Mouse (Mus musculus) liver, embryonic 11.5 days (tissue): ENCODE measurements at regions not wholly inside any gene's neighbourhood (a gene's known extent, or its start where the extent isn't known, plus 50 kb on each side); places are given as distances from the start of the nearest gene placed in this dataset.

Source experiments
- ATAC-seq: fragments of 200-750 bp; cut with Nextera tagmentation; replicated peaks from 2 replicates; pipeline ENCODE4 v1.8.0; 2017; ENCODE audit warnings: moderate number of reproducible peaks, mild to moderate bottlenecking, moderate TSS enrichment, moderate library complexity; ENCODE audit not compliant: low FRiP score
- DNase-seq: peaks from one replicate; pipeline ENCODE4 v3.0.0-alpha.2; 2017; ENCODE audit warnings: low spot score
- H3K27ac ChIP-seq: fragments of 300-500 bp; sonication (generic); 2 replicates; pipeline ENCODE4 v1.5.1; 2014; ENCODE audit warnings: mild to moderate bottlenecking, low read depth, low read length, control low read depth
- H3K27me3 ChIP-seq: fragments of 300-500 bp; sonication (generic); replicated peaks from 2 replicates; pipeline ENCODE4 v1.6.1; 2014; ENCODE audit warnings: low read length, mixed read lengths; ENCODE audit not compliant: control insufficient read depth, insufficient read depth
- H3K36me3 ChIP-seq: fragments of 300-500 bp; sonication (generic); 2 replicates; pipeline ENCODE4 v1.6.1; 2014; ENCODE audit warnings: mild to moderate bottlenecking, low read length, moderate library complexity, mixed read lengths; ENCODE audit not compliant: control insufficient read depth, insufficient read depth
- H3K4me1 ChIP-seq: fragments of 300-500 bp; sonication (generic); replicated peaks from 2 replicates; pipeline ENCODE4 v1.6.1; 2014; ENCODE audit warnings: low read length, mixed read lengths; ENCODE audit not compliant: control insufficient read depth, insufficient read depth
- H3K4me2 ChIP-seq: fragments of 300-500 bp; sonication (generic); 2 replicates; pipeline ENCODE4 v1.6.1; 2014; ENCODE audit warnings: mild to moderate bottlenecking, control low read depth, moderate library complexity
- H3K4me3 ChIP-seq: fragments of 300-500 bp; sonication (generic); 2 replicates; pipeline ENCODE4 v1.5.1; 2014; ENCODE audit warnings: low read depth, low read length, control low read depth
- H3K9ac ChIP-seq: fragments of 300-500 bp; sonication (generic); 2 replicates; pipeline ENCODE4 v1.6.1; 2014; ENCODE audit warnings: low read depth, low read length, control low read depth
- H3K9me3 ChIP-seq: fragments of 300-500 bp; sonication (generic); 2 replicates; pipeline ENCODE4 v1.6.1; 2016; ENCODE audit warnings: low read length, inconsistent platforms, mixed read lengths; ENCODE audit not compliant: control insufficient read depth
- WGBS: fragments of 180-500 bp; shearing (Covaris S2); extraction: QIAGEN DNeasy Blood & Tissue Kit; methylation state at CpG from one replicate; pipeline ENCODE4 v1.1.7; 2014; 5-methylcytosine and 5-hydroxymethylcytosine counted together

GRCm38 (mm10) chr11:21007222-21007621 is 83.9 kb upstream of the Peli1 start:
- WGBS = 89% methylated on average over 5 of the region's 5 CpGs
- no peak for DNase-seq

DNA sequence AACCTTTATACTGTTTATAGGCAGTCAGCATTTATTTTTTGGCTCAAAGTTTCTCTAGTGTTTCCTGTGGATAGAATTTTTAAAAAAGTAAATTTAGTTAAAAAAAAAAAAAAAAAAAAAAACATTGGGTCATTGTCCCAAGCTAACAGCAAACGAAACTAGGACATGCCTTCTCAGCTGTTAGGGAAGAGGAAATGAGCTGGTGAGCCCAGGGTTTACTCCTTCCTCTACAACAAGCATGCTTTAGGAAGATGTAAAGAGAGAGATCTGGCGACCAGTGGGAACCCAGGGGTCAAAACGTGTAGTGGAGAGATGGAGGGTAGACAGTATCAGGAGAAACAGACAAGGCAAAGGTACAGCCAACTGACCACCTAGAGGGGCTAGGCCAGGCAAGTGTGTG is 81.6 kb upstream of the Peli1 start:
- no peaks in the 10 kb centered on the region for H3K36me3 ChIP-seq
- H3K27ac ChIP-seq = no peak overlapping the region
- no peaks in the 10 kb centered on the region for H3K9me3 ChIP-seq
- H3K4me1 ChIP-seq = no peaks in the 10 kb centered on the region
- no peak overlapping the region for H3K4me2 ChIP-seq
- WGBS = 52% methylated on average over 3 of the region's 3 CpGs
- DNase-seq (no peak), ATAC-seq (no peak)
- no peaks in the 10 kb centered on the region for H3K27me3 ChIP-seq
- no peak overlapping the region for H3K4me3 ChIP-seq
- no peak overlapping the region for H3K9ac ChIP-seq

More at GRCm38 (mm10) chr11:21007222-21007621, 83.9 kb upstream of the Peli1 start:
- ATAC-seq = no peak
- no peak overlapping the region for H3K9ac ChIP-seq
- no peak overlapping the region for H3K4me3 ChIP-seq
- no peaks in the 10 kb centered on the region for H3K9me3 ChIP-seq
- H3K4me2 ChIP-seq = no peak overlapping the region
- H3K4me1 ChIP-seq = no peaks in the 10 kb centered on the region
- no peaks in the 10 kb centered on the region for H3K27me3 ChIP-seq
- H3K27ac ChIP-seq = no peak overlapping the region
- H3K36me3 ChIP-seq = no peaks in the 10 kb centered on the region

DNA sequence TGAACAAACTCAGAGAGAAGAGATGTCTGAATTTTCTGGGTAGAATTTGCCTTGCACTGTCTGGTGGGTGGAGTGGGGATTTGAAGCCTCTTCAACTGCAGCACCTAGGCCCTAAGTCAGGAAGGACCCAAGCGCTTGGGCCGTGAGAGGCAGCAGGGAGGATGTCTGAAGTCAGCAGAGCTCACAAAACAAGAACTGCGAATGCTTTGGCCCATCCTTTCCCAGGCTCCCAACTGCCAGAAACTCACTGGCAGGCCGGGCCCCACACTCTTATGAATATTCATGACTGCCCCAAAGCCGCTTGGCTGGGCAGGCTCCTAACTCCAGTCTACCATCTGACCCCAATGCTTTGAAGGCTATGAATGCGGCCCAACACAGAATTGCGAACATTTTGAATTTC is 80.2 kb upstream of the Peli1 start:
- WGBS = 62% methylated on average over 7 of the region's 7 CpGs
- no peak for ATAC-seq
- DNase-seq = peak; percentile 24
- no peaks in the 10 kb centered on the region for H3K27me3 ChIP-seq
- H3K4me1 ChIP-seq = no peaks in the 10 kb centered on the region
- no peak overlapping the region for H3K4me3 ChIP-seq
- H3K36me3 ChIP-seq = no peaks in the 10 kb centered on the region
- no peaks in the 10 kb centered on the region for H3K9me3 ChIP-seq
- H3K27ac ChIP-seq = no peak overlapping the region
- no peak overlapping the region for H3K4me2 ChIP-seq
- no peak overlapping the region for H3K9ac ChIP-seq

- H3K4me3 ChIP-seq = no peak overlapping the region
- H3K36me3 ChIP-seq = no peaks in the 10 kb centered on the region
- H3K9me3 ChIP-seq = no peaks in the 10 kb centered on the region
- DNase-seq = peak; percentile 2
- no peak overlapping the region for H3K4me2 ChIP-seq
- WGBS = 54% methylated on average over 3 of the region's 3 CpGs
- no peaks in the 10 kb centered on the region for H3K4me1 ChIP-seq
- no peak for ATAC-seq
- H3K27ac ChIP-seq = no peak overlapping the region
- H3K9ac ChIP-seq = no peak overlapping the region
- H3K27me3 ChIP-seq = no peaks in the 10 kb centered on the region
Measured at GRCm38 (mm10) chr11:21014250-21014649, 76.8 kb upstream of the Peli1 start.

GRCm38 (mm10) chr11:21015536-21015935 is 75.6 kb upstream of the Peli1 start:
- H3K4me2 ChIP-seq = no peak overlapping the region
- H3K36me3 ChIP-seq = no peaks in the 10 kb centered on the region
- H3K4me1 ChIP-seq = no peaks in the 10 kb centered on the region
- H3K27ac ChIP-seq = no peak overlapping the region
- H3K9ac ChIP-seq = no peak overlapping the region
- no peaks in the 10 kb centered on the region for H3K27me3 ChIP-seq
- H3K4me3 ChIP-seq = no peak overlapping the region
- no peaks in the 10 kb centered on the region for H3K9me3 ChIP-seq
- ATAC-seq (no peak), DNase-seq (no peak)
- WGBS = 82% methylated on average over 3 of the region's 3 CpGs

GRCm38 (mm10) chr11:21016133-21016746 is 74.9 kb upstream of the Peli1 start:
- Histone ChIP-seq H3K36me3 (no peaks in the 10 kb centered on the region), H3K9me3 (no peaks in the 10 kb centered on the region), H3K4me2 (no peak overlapping the region), H3K9ac (no peak overlapping the region), H3K4me3 (no peak overlapping the region), H3K4me1 (no peaks in the 10 kb centered on the region), H3K27me3 (no peaks in the 10 kb centered on the region), H3K27ac (no peak overlapping the region)
- WGBS = 29% methylated on average over 4 of the region's 4 CpGs
- DNase-seq (peak; percentile 21), ATAC-seq (no peak)

DNA sequence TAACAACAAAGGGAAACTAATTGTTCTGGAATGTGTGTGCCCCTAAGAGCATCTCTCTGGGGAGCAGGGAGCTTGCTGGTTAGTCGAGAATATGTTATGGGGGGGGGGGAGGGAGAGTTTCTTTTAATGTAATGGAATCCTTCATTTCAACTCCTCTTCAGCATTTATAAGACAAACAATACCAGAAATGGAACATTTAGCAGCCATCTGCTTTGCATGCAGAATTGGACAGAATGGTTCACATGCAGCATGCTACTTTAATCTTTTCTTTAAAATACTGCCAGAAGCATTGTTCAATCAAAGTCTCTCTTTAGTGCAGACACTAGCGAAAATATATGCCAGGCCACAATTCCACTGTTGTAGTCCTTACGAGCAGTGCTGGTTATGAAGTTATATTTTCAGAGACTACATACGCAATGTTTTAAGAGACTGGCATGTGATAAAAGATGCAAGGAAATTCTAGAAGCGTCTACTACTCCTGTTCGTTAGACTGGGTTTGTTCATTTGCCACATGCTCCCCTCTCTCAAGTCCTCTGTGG is 74.2 kb upstream of the Peli1 start:
- Histone ChIP-seq H3K27ac (no peak overlapping the region), H3K4me1 (no peaks in the 10 kb centered on the region), H3K27me3 (no peaks in the 10 kb centered on the region), H3K36me3 (no peaks in the 10 kb centered on the region), H3K4me2 (no peak overlapping the region), H3K4me3 (no peak overlapping the region), H3K9ac (no peak overlapping the region), H3K9me3 (no peaks in the 10 kb centered on the region)
- DNase-seq = no peak
- no peak for ATAC-seq
- WGBS = 73% methylated on average over 6 of the region's 6 CpGs

DNA sequence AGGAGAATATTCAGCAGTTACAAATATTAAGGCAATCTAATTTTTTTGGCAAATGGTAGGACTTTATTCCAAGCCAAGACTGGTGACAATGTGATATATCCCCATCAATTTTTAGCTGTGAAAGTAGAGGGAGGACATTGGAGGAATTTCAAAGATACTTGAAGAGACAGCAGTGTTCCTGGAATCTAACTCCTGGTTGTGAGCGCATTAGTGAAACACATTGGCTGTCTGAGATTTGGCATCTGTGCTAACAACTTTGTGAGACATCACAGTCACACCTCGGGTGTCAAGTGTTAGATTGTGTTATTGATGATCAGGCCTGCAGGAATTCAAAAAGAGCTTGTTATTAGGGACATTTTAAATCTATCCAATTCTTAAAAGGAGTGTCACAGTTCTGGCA is 71.3 kb upstream of the Peli1 start:
- Histone ChIP-seq H3K4me2 (no peak overlapping the region), H3K9ac (no peak overlapping the region), H3K4me1 (no peaks in the 10 kb centered on the region), H3K4me3 (no peak overlapping the region), H3K27me3 (no peaks in the 10 kb centered on the region), H3K36me3 (no peaks in the 10 kb centered on the region), H3K9me3 (no peaks in the 10 kb centered on the region), H3K27ac (no peak overlapping the region)
- DNase-seq = peak; percentile 7
- 71% methylated on average over 2 of the region's 2 CpGs for WGBS
- no peak for ATAC-seq

DNA sequence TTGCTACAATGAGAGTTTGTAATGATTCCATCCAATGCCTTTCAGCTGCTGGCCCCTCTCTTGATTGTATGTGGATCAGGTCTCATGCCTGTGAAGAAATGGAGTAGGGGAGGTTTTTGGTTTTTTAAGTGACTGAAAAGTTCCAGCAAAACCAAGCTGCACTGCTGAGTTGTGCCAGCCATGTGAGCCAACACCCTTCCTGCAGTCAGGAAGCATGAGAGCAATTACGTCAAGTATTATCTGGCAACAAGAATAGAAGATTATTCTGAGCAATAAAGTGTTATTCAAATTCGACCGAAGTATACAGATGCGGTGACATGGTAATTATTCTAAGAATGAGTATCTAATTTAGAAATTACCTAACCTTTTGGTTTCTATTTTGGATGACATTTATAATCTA is 67.0 kb upstream of the Peli1 start:
- Histone ChIP-seq H3K4me1 (no peaks in the 10 kb centered on the region), H3K27ac (no peak overlapping the region), H3K9ac (no peak overlapping the region), H3K4me3 (no peak overlapping the region), H3K9me3 (no peaks in the 10 kb centered on the region), H3K27me3 (no peaks in the 10 kb centered on the region), H3K36me3 (no peaks in the 10 kb centered on the region), H3K4me2 (no peak overlapping the region)
- WGBS = 82% methylated on average over 4 of the region's 4 CpGs
- ATAC-seq (no peak), DNase-seq (no peak)
